Mouse (Mus musculus): ENCODE data around the gene Zfp78.
"Not testable (repeated sequence)": the region's sequence is repeated elsewhere in the genome, so short reads cannot be mapped to it uniquely, and the experiment has no call there.

Zfp78 gene

DNA sequence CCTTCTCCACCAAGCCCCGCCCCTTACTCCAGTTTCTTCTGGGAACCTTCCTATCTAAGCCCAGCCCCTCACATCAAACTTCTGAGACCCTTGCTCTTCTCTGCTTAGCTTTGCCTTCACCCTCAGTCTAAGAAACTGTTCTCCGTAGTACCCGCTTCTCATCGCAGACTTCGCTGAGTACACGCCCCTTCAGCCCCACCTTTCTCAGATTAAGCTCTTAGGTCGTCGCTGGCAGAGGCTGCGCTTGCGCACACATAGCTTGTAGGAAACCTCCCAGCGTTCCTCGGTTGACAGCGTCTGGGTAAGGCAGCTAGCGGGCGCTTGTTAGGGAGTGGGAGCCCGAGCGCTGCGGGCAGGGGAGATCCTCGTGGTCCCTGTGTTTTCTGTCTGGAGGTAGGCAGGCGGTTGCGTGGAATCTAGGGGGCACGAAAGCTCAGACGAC lies at the start of gene Zfp78:
Gene Zfp78, plus strand, starts transcription at position 234 of the 442 bp plus-strand sequence.
- DNase-seq, result no peak

DNA sequence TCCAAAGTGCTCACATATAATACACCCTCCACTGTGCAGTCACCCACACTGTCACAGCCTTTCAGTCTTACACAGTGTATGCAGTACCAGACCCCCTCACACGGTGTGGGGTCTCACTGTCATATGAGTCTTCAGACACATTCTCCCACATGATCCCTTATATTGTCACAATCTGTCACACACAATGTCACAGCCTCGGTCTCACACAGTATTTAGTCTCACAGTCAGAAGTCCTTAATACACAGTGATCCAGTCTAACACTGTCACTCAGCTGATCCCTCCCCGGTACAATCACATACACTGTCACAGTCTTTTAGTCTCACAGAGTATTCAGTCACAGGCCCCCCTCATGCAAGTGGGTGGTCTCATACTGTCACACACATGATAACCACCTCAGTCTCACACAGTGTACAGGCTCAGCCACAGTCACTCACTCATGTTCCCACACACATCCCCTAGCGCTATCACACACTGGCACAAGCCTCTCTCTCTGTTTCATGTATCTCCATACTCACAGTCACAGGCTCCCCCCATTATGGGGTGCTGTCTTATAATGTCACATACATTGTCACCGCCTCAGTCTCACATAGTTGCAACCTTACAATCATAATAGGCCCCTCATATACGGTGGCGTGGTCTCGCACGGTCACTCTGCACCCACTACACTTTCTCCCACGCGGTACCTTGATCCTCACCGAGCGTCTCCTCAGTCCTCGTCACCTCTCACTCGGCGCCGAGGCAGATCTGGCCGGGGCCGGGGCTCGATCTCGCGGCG lies 32.4 kb upstream of the Zfp78 start:
- DNase-seq, result no peak

DNA sequence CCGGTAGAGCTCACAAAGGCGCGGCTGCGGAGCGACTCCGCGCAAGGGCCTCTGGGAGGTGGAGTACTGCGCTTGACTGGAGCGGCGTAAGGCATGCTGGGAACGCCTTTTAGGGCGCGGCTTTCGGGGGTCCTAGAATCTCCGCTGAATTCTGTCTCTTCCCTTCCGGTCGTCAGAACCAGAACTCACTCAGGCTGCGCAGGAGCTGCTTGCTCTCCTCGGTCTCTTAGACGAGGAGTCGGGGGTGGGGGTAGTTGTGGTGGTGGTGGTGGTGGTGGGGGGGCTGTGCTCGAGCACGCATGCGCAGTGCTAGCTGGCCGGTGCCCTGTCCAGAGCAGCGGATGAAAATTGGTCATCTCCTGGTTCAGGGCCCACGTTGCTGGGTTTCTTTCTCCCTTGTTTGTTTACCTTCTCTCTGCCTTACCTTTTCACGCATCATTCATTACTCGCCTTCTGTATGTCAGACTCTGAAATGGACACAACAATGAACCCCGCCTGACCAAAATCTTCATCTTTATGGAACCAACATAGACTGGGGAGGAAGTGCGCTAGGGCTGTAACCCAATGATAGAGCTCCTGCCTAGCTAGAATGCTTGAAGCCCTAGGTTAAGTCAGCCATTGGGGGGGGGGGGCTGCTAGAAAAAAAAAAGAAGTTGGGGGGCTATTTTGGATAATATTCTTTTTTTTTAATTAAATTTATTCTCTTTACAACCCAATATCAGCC lies 31.7 kb upstream of the Zfp78 start, which contains the start of gene Zfp583:
Gene Zfp583, minus strand, starts transcription at position 53 of the 724 bp plus-strand sequence.
- peak; percentile 62 to 68 for DNase-seq

- no peak for DNase-seq
Observed at GRCm38 (mm10) chr7:6339865-6340264, 23.2 kb upstream of the Zfp78 start.

- peak; percentile 38 to 51 for DNase-seq
Observed at GRCm38 (mm10) chr7:6343501-6344071, 19.5 kb upstream of the Zfp78 start, which contains the start of gene Gm3854. Gm3854 (plus strand) TSS chr7:6343759.

GRCm38 (mm10) chr7:6344124-6344523 lies 19.0 kb upstream of the Zfp78 start:
- no peak for DNase-seq

DNA sequence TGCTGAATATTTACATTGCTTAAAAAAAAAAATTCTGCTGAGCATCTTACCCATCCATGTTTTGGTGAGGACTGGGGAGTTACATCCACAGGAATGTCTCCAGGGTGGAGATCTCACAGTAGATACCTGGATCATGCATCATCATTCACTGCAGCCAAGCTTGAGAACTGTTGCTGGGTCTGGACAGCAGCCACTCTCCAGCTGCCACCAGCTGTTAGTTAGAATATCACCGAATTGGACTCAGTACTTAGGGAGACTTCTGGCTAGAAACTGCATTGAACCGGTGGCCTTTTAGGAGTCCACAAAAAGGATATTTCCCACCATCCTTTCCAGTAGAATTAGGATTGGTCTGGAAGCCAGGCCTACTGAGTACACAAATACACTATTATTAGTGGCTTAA lies 5.0 kb upstream of the Zfp78 start:
- DNase-seq, result no peak

- no peak for DNase-seq
Observed at GRCm38 (mm10) chr7:6358937-6359590, 4.0 kb upstream of the Zfp78 start.

DNA sequence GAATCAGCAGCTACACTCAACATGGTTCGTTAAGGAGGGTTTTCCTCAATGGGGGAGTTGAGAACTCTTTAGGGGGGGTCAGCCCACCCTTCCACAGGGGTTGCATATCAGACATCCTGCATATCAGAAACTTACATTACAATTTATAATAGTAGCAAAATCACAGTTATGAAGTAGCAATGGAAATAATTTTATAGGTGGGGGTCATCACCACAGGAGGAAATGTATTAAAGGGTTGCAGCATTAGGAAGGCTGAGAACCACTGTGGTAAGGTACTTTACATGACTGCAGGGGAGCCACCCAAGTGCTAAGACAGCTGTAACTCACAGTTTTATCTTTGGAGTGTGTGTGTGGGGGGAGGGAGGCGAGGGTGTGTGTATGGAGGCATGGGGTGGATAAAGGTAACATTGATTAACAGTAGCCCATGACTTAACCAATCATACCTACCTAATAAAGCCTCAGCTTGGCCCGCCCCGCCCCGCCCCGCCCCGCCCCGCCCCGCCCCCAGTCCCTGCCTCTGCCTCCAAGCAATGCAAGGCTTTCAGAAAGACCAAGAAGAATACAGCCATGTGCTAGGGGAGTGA lies 2.5 kb upstream of the Zfp78 start:
- no peak for DNase-seq

GRCm38 (mm10) chr7:6361756-6362155 lies 1.3 kb upstream of the Zfp78 start:
- DNase-seq, result no peak

DNA sequence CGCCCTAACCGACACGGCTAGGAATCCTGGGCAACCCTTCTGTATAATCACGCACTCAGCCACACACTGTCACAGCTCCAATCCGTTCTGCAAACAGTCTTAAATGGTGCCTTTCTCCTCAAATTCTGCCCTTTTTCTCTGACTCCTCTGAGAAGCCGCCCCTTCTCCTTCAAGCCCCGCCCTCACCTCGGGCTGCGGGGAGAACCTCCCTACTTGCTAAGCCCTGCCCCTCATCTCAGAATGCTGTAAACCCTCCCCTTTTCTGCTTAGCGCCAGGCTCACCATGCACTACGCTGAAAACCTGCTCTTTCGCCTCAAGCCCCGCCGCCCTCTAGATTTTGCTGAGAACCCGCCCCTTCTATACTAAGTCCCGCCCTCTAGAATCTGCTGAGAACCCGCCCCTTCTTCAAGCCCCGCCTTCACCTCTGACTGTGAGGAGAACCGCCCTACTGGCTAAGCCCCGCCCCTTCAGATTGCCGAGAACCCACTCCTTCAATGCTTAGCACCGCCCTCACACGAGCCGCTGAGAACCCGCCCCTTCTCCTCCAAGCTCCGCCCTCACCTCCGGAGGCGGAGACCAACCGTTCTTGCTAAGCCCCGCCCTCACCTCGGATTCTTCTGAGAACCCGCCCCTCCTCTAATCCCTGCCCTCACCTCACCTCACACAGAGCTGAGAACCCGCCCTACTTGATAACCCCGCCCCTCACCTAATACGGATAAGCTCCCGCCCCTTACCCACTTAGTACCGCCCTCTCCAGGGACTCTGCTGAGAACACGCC lies 623 bp upstream of the Zfp78 start:
- DNase-seq, result peak; percentile 99

- DNase-seq, result no peak
Observed at GRCm38 (mm10) chr7:6364761-6365160, 1.7 kb downstream of the Zfp78 start.

GRCm38 (mm10) chr7:6367185-6367584 lies 4.1 kb downstream of the Zfp78 start:
- DNase-seq, result no peak

DNA sequence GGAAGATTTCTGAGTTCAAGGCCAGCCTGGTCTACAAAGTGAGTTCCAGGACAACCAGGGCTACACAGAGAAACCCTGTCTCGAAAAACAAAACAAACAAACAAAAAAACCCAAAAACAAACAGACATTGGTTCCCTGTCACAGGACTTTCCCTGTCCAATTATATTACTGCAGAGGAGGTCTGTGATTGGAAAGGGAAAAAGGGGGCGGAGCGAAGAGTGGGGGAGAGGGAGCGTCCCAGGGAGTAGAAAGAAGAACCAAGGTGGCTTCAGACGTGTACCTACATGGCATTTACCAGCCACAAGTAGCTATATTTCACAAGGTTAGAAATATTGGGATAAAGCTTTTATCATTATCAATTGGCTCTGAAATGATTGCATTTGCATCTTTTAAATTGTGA lies 5.1 kb downstream of the Zfp78 start:
- not testable (repeated sequence) for DNase-seq

GRCm38 (mm10) chr7:6369460-6369859 lies 6.4 kb downstream of the Zfp78 start:
- DNase-seq, result no peak

DNA sequence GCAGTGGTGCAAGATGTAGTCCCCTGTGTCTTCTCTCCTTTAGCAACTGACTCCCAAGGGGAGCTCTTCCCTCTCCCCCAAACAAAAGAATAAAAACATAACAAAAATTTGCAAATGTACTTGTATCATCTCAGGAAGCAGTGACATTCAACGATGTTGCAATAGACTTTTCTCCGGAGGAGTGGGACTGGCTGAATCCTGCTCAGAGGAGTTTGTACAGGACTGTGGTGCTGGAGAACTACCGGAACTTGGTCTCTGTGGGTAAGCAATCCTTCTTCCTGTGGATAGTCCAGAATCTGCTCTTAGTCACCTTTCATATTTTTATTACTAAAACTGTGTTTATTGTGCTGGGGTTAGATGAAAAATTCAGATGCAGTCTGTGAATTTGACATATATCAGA lies 9.9 kb downstream of the Zfp78 start:
- no peak for DNase-seq

GRCm38 (mm10) chr7:6378441-6378840 lies 15.4 kb downstream of the Zfp78 start:
- no peak for DNase-seq

DNA sequence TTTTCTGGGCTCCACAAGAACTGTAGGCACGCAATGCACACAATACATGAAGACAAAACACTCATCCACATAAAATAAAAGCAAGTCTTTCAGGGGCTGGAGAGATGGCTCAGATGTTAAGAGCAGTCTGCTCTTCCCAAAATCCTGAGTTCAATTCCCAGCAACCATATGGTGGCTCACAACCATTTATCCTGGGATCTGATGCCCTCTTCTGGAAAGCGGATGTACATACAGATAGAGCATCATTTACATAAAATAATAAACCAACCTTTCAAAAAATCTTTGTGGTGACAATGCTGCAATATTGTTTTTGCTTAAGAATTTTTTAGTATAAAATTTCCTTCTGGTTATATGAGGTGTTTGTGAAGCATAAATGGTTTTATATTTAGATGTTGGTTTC lies 18.4 kb downstream of the Zfp78 start:
- DNase-seq, result no peak

- peak; percentile 94 to 95 for DNase-seq
Observed at GRCm38 (mm10) chr7:6383044-6383455, 20.0 kb downstream of the Zfp78 start, which contains the start of gene Zfp28. Zfp28 (plus strand) TSS chr7:6383295.

DNA sequence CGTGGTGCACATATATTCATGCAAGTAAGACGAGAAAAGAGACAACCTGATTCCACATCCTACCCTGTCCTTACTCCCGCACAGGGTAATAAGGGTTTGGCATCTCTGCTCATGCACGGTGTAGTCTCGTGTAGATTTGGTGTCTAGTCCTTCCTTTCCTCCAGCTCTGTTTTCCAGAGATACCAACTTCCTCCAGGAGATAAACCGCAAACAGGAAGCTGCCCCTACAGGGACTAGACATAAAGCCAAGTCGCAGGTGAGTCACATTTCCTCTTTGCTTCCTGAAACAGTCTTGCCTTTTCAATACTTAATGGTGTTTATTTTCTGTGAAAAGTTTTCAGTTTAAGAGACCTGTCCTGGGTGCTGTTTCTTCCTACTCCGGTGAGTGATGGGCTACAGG lies 20.9 kb downstream of the Zfp78 start:
- DNase-seq, result no peak

DNA sequence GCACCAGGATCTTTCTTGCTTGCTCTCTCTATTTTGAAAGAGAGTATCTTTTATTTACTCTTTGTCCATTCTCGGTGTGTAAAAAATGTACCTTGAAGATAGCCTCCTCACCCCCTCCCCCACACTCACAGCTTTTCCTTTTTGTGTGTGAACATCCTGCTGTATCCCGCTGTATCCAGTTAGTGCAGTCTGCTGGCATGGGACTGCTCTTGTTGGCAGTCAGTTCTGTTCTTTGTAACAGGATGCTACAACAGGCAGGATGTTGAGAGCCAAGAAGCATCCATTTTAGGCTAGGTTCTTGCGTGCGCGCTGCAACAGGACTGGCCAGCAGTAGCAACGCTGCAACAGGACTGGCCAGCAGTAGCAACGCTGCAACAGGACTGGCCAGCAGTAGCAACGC lies 23.9 kb downstream of the Zfp78 start:
- DNase-seq, result no peak

DNA sequence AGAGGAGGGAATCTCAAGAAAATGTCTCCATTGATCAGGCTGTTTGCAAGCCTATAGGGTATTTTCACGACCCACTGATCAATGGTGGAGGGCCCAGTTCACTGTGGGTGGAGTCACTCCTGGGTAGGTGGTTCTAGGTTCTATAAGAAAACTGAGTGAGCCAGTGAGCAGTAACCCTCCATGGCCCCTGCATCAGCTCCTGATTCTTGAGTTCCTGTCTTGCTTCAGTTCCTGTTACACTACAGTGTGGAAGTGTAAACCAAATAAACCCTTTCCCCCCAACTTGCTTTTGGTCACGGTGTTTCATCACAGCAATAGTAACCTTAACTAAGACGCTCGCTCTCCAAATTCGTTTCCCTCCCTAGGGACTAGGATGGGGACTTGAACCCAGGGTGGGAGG lies 25.9 kb downstream of the Zfp78 start:
- no peak for DNase-seq

All from kidney, adult 8-10 months (tissue).